Mouse (Mus musculus) embryonic facial prominence, embryonic 12.5 days (tissue): ENCODE measurements around the gene Gm13212. TPM values are rescaled to one million over a fixed set of nuclear protein-coding genes. Genes with fewer than 3 reads are reported as not detected.
"Not testable (repeated sequence)": the region's sequence is repeated elsewhere in the genome, so short reads cannot be mapped to it uniquely, and the experiment has no call there.

Source experiments
- ATAC-seq: fragments of 200-750 bp; cut with Nextera tagmentation; 2 replicates; pipeline ENCODE4 v1.8.0; 2017; ENCODE audit not compliant: insufficient number of reproducible peaks, insufficient read depth, low FRiP score, low TSS enrichment
- H3K27ac ChIP-seq: fragments of 300-500 bp; sonication (generic); 2 replicates; pipeline ENCODE4 v1.5.1; 2016; ENCODE audit warnings: mild to moderate bottlenecking
- H3K27me3 ChIP-seq: fragments of 300-500 bp; sonication (generic); 2 replicates; pipeline ENCODE4 v1.6.1; 2016; ENCODE audit warnings: mild to moderate bottlenecking, moderate library complexity
- H3K36me3 ChIP-seq: fragments of 300-500 bp; sonication (generic); 2 replicates; pipeline ENCODE4 v1.6.1; 2016; ENCODE audit warnings: mild to moderate bottlenecking
- H3K4me1 ChIP-seq: fragments of 300-500 bp; sonication (generic); 2 replicates; pipeline ENCODE4 v1.6.1; 2016
- H3K4me2 ChIP-seq: fragments of 300-500 bp; sonication (generic); replicated peaks from 2 replicates; pipeline ENCODE4 v1.6.1; 2016; ENCODE audit warnings: mild to moderate bottlenecking, moderate library complexity
- H3K4me3 ChIP-seq: fragments of 300-500 bp; sonication (generic); 2 replicates; pipeline ENCODE4 v1.5.1; 2016; ENCODE audit warnings: mild to moderate bottlenecking
- H3K9ac ChIP-seq: fragments of 300-500 bp; sonication (generic); 2 replicates; pipeline ENCODE4 v1.6.1; 2016; ENCODE audit warnings: mild to moderate bottlenecking, moderate library complexity
- H3K9me3 ChIP-seq: fragments of 300-500 bp; sonication (generic); 2 replicates; pipeline ENCODE4 v1.6.1; 2016; ENCODE audit warnings: mild to moderate bottlenecking, moderate library complexity
- WGBS: fragments of 180-500 bp; shearing (Covaris S2); methylation state at CpG from one replicate; pipeline ENCODE4 v1.1.7; 2016; 5-methylcytosine and 5-hydroxymethylcytosine counted together
- polyA plus RNA-seq: library from polyadenylated mRNA; unstranded; fragments of >200 nt; fragmentation: Nextera tagmentation; extraction: Ambion mirVana; gene quantifications from 2 replicates; pipeline ENCODE4 v1.2.1, GENCODE M21; 2016

Gene Gm13212
- polyA plus RNA-seq, result 0.94 and 1.1 TPM in 2 replicates

GRCm38 (mm10) chr4:145585078-145585477 is at the start of gene Gm13212:
Gene Gm13212, plus strand, starts transcription at chr4:145585166.
- not testable (repeated sequence) for H3K9ac ChIP-seq, H3K27ac ChIP-seq, H3K27me3 ChIP-seq, H3K36me3 ChIP-seq, ATAC-seq, H3K4me1 ChIP-seq, H3K9me3 ChIP-seq
- peak within 1 kb of the TSS; percentile 22 for H3K4me3 ChIP-seq
- peak within 1 kb of the TSS; percentile 24; the same call in 1 of the 2 replicates for H3K4me2 ChIP-seq
- 26% methylated on average over 11 of the region's 11 CpGs for WGBS

- H3K4me2 ChIP-seq, H3K9ac ChIP-seq, H3K4me3 ChIP-seq, H3K27ac ChIP-seq, ATAC-seq, H3K36me3 ChIP-seq, H3K27me3 ChIP-seq, H3K4me1 ChIP-seq: not testable (repeated sequence)
- 80% methylated on average over 5 of the region's 5 CpGs for WGBS
- H3K9me3 ChIP-seq, result peaks cover 13% of the 10 kb centered on the region
Measured at GRCm38 (mm10) chr4:145543861-145544260, 41.1 kb upstream of the Gm13212 start.

- H3K9ac ChIP-seq, H3K4me1 ChIP-seq, H3K36me3 ChIP-seq, H3K4me2 ChIP-seq, H3K4me3 ChIP-seq, H3K27me3 ChIP-seq, ATAC-seq, H3K27ac ChIP-seq: not testable (repeated sequence)
- WGBS, result 17% methylated on average over 2 of the region's 2 CpGs
- H3K9me3 ChIP-seq, result peaks cover 22% of the 10 kb centered on the region
Measured at GRCm38 (mm10) chr4:145545106-145545505, 39.9 kb upstream of the Gm13212 start.

GRCm38 (mm10) chr4:145545734-145546349 is 39.1 kb upstream of the Gm13212 start:
- H3K27me3 ChIP-seq, H3K4me3 ChIP-seq, H3K4me1 ChIP-seq, H3K27ac ChIP-seq, H3K36me3 ChIP-seq, ATAC-seq, H3K9ac ChIP-seq, H3K4me2 ChIP-seq: not testable (repeated sequence)
- peaks cover 24% of the 10 kb centered on the region for H3K9me3 ChIP-seq
- 74% methylated on average over 6 of the region's 6 CpGs for WGBS

- not testable (repeated sequence) for ATAC-seq, H3K27me3 ChIP-seq, H3K9ac ChIP-seq, H3K27ac ChIP-seq, H3K36me3 ChIP-seq, H3K4me1 ChIP-seq, H3K4me2 ChIP-seq, H3K4me3 ChIP-seq
- WGBS, result 89% methylated on average over 3 of the region's 3 CpGs
- peaks cover 28% of the 10 kb centered on the region for H3K9me3 ChIP-seq
Measured at GRCm38 (mm10) chr4:145546477-145546876, 38.5 kb upstream of the Gm13212 start.

- Histone ChIP-seq H3K4me1 (no peaks in the 10 kb centered on the region), H3K36me3 (no peaks in the 10 kb centered on the region), H3K27ac (no peak overlapping the region), H3K27me3 (no peaks in the 10 kb centered on the region), H3K9ac (no peak overlapping the region), H3K4me3 (no peak overlapping the region), H3K9me3 (peaks cover 21% of the 10 kb centered on the region; the same call in 1 of the 2 replicates), H3K4me2 (no peak overlapping the region)
- ATAC-seq, result no peak
- 66% methylated on average over 1 of the region's 1 CpGs for WGBS
Measured at GRCm38 (mm10) chr4:145556680-145557079, 28.3 kb upstream of the Gm13212 start.

- H3K9me3 ChIP-seq, result peaks cover 13% of the 10 kb centered on the region; the same call in 1 of the 2 replicates
- no peak overlapping the region for H3K9ac ChIP-seq
- WGBS, result 42% methylated on average over 3 of the region's 3 CpGs
- no peaks in the 10 kb centered on the region for H3K27me3 ChIP-seq
- H3K4me1 ChIP-seq, result no peaks in the 10 kb centered on the region
- no peak for ATAC-seq
- no peak overlapping the region for H3K4me3 ChIP-seq
- no peaks in the 10 kb centered on the region for H3K36me3 ChIP-seq
- no peak overlapping the region for H3K27ac ChIP-seq
- no peak overlapping the region for H3K4me2 ChIP-seq
Measured at GRCm38 (mm10) chr4:145559505-145560099, 25.4 kb upstream of the Gm13212 start.

GRCm38 (mm10) chr4:145564111-145564821 is 20.7 kb upstream of the Gm13212 start:
- H3K36me3 ChIP-seq, result no peaks in the 10 kb centered on the region
- no peaks in the 10 kb centered on the region for H3K27me3 ChIP-seq
- no peak for ATAC-seq
- H3K4me2 ChIP-seq, result no peak overlapping the region
- H3K4me1 ChIP-seq, result no peaks in the 10 kb centered on the region
- no peak overlapping the region for H3K4me3 ChIP-seq
- no peak overlapping the region for H3K9ac ChIP-seq
- 68% methylated on average over 3 of the region's 3 CpGs for WGBS
- no peak overlapping the region for H3K27ac ChIP-seq
- peaks cover 16% of the 10 kb centered on the region; the same call in 1 of the 2 replicates for H3K9me3 ChIP-seq

GRCm38 (mm10) chr4:145570461-145570860 is 14.5 kb upstream of the Gm13212 start:
- H3K4me2 ChIP-seq, H3K27ac ChIP-seq, H3K9ac ChIP-seq, H3K36me3 ChIP-seq, ATAC-seq, H3K4me1 ChIP-seq, H3K4me3 ChIP-seq, H3K27me3 ChIP-seq: not testable (repeated sequence)
- WGBS, result 87% methylated on average over 9 of the region's 10 CpGs
- peaks cover 11% of the 10 kb centered on the region; the same call in 1 of the 2 replicates for H3K9me3 ChIP-seq

- H3K27ac ChIP-seq, ATAC-seq, H3K27me3 ChIP-seq, H3K36me3 ChIP-seq, H3K4me1 ChIP-seq, H3K9ac ChIP-seq, H3K4me3 ChIP-seq, H3K4me2 ChIP-seq: not testable (repeated sequence)
- peaks cover 14% of the 10 kb centered on the region for H3K9me3 ChIP-seq
- WGBS, result 81% methylated on average over 8 of the region's 8 CpGs
Measured at GRCm38 (mm10) chr4:145576623-145577022, 8.3 kb upstream of the Gm13212 start.

GRCm38 (mm10) chr4:145580333-145580732 is 4.6 kb upstream of the Gm13212 start:
- not testable (repeated sequence) for H3K4me3 ChIP-seq, ATAC-seq, H3K27me3 ChIP-seq, H3K9ac ChIP-seq, H3K9me3 ChIP-seq, H3K4me2 ChIP-seq, H3K36me3 ChIP-seq, H3K27ac ChIP-seq, H3K4me1 ChIP-seq
- 87% methylated on average over 1 of the region's 1 CpGs for WGBS

GRCm38 (mm10) chr4:145586046-145586445 is 1.1 kb downstream of the Gm13212 start:
- not testable (repeated sequence) for H3K9me3 ChIP-seq, H3K27me3 ChIP-seq, ATAC-seq, H3K4me3 ChIP-seq, H3K4me2 ChIP-seq, H3K9ac ChIP-seq, H3K27ac ChIP-seq, H3K36me3 ChIP-seq, H3K4me1 ChIP-seq
- WGBS, result 79% methylated on average over 2 of the region's 2 CpGs
